Comparison of ENCODE assay signal across 14 mouse cellular contexts in the genomic region with DNA sequence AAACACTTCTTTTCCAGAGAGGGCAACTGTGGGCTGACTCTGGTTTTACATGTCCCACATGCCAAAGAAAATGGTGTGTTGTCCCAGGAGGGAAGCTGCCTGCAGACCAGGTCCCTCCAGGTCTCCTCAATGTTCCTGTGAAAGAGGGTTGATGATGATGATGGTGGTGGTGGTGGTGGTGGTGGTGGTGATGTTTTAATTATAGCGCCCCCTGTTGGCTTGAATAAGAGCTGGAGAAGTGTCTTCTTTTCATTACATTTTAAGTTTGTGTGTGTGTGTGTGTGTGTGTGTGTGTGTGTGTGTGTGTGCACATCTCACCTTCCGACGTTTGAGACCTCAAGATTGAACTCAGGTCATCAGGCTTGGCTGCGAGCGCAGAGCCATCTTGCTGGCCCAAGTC.
DNase-seq lines count a peak whose midpoint lies in the region; ATAC-seq and TF ChIP-seq lines count a peak whose summit lies in the region.
"Had no signal": no experiment of that assay in that cellular context is flagged by ENCODE, and none has a peak within 500 bp of the region (broad histone marks: within the 10 kb centered on the region; RNA-seq: fewer than 3 reads in every experiment).

No protein-coding gene starts in this region.

- no peak for ATAC-seq in hindbrain, postnatal 0 days
- ATAC-seq in hindbrain, embryonic 12.5 days (ENCODE audit: low FRiP score), result no peak
- no peak for ATAC-seq in midbrain, embryonic 11.5 days (ENCODE audit: low FRiP score)
- ATAC-seq in midbrain, embryonic 15.5 days (replicated peaks), result no peak

- H3K9ac ChIP-seq in hindbrain, postnatal 0 days (replicated peaks; ENCODE audit: low read length), result no peak overlapping the region
- no peak overlapping the region for H3K9ac ChIP-seq in hindbrain, embryonic 12.5 days
- no peak overlapping the region for H3K9ac ChIP-seq in midbrain, embryonic 11.5 days (ENCODE audit: low read length)
- no peak overlapping the region for H3K9ac ChIP-seq in midbrain, embryonic 15.5 days
- H3K9ac ChIP-seq: embryonic facial prominence, embryonic 15.5 days; forebrain, embryonic 12.5 days; kidney, embryonic 15.5 days; stomach, embryonic 15.5 days had no signal

- peak; percentile 39 for TF ChIP-seq CTCF in hindbrain, postnatal 0 days (IDR thresholded peaks at IDR 0.05; ENCODE audit: low read depth)
- TF ChIP-seq CTCF in cortical plate, adult 2 months (IDR thresholded peaks at IDR 0.05; ENCODE audit: extremely low read depth, insufficient read depth, low read length), result 0 out of 2 replicates have a peak, but pooled peaks have one; percentile 7

- no peak overlapping the region for H3K27ac ChIP-seq in hindbrain, postnatal 0 days
- H3K27ac ChIP-seq in hindbrain, embryonic 12.5 days, result no peak overlapping the region
- no peak overlapping the region for H3K27ac ChIP-seq in midbrain, embryonic 11.5 days (ENCODE audit: low read depth, low read length)
- H3K27ac ChIP-seq in midbrain, embryonic 15.5 days, result no peak overlapping the region
- no peak overlapping the region for H3K27ac ChIP-seq in cortical plate, adult 2 months (ENCODE audit: insufficient read depth, low read length)
- H3K27ac ChIP-seq: embryonic facial prominence, embryonic 15.5 days; forebrain, embryonic 12.5 days; kidney, embryonic 15.5 days; macrophage; stomach, embryonic 15.5 days had no signal

- no peaks in the 10 kb centered on the region for H3K27me3 ChIP-seq in hindbrain, postnatal 0 days (ENCODE audit: insufficient read depth, low read length)
- peaks cover 8% of the 10 kb centered on the region; the same call in 1 of the 2 replicates for H3K27me3 ChIP-seq in hindbrain, embryonic 12.5 days
- H3K27me3 ChIP-seq in midbrain, embryonic 11.5 days (ENCODE audit: control insufficient read depth, insufficient read depth, low read length), result peaks cover 4% of the 10 kb centered on the region; the same call in 1 of the 2 replicates
- no peaks in the 10 kb centered on the region; the same call in 1 of the 2 replicates for H3K27me3 ChIP-seq in midbrain, embryonic 15.5 days (replicated peaks)

- no peak for DNase-seq in hindbrain, postnatal 0 days (ENCODE audit: low spot score)
- peak; percentile 83 for DNase-seq in midbrain, embryonic 11.5 days (ENCODE audit: low spot score, missing footprints)
- DNase-seq in naive thymus-derived CD4-positive, alpha-beta T cell, adult 2 months (ENCODE audit: low read depth), result peak; percentile 43
- DNase-seq in neural tube, embryonic 10.5 days (ENCODE audit: extremely low spot score, low spot score), result no peak
- DNase-seq in layer of hippocampus, adult 18-20 months (ENCODE audit: low spot score in 2 of 2), result no peak
- DNase-seq: thymus, postnatal 4 days had no signal

- no peak for TF ChIP-seq POLR2A in cortical plate, adult 2 months (IDR thresholded peaks at IDR 0.05; ENCODE audit: extremely low read depth, insufficient read depth, low read length)

- no peak overlapping the region for H3K4me2 ChIP-seq in hindbrain, postnatal 0 days (ENCODE audit: low read depth, low read length)
- H3K4me2 ChIP-seq in hindbrain, embryonic 12.5 days (replicated peaks), result no peak overlapping the region
- no peak overlapping the region for H3K4me2 ChIP-seq in midbrain, embryonic 11.5 days
- no peak overlapping the region for H3K4me2 ChIP-seq in midbrain, embryonic 15.5 days
- H3K4me2 ChIP-seq: forebrain, embryonic 12.5 days had no signal

- no peaks in the 10 kb centered on the region for H3K36me3 ChIP-seq in hindbrain, postnatal 0 days (ENCODE audit: insufficient read depth, low read length)
- H3K36me3 ChIP-seq in hindbrain, embryonic 12.5 days, result no peaks in the 10 kb centered on the region
- no peaks in the 10 kb centered on the region for H3K36me3 ChIP-seq in midbrain, embryonic 11.5 days (ENCODE audit: control insufficient read depth, insufficient read depth, low read length)
- no peaks in the 10 kb centered on the region for H3K36me3 ChIP-seq in midbrain, embryonic 15.5 days (replicated peaks)
- H3K36me3 ChIP-seq: embryonic facial prominence, embryonic 15.5 days; forebrain, embryonic 12.5 days; kidney, embryonic 15.5 days; stomach, embryonic 15.5 days had no signal

- H3K4me1 ChIP-seq in hindbrain, postnatal 0 days (ENCODE audit: insufficient read depth, low read length), result peaks cover 11% of the 10 kb centered on the region; the same call in 1 of the 2 replicates
- peaks cover 34% of the 10 kb centered on the region for H3K4me1 ChIP-seq in hindbrain, embryonic 12.5 days
- H3K4me1 ChIP-seq in midbrain, embryonic 11.5 days (ENCODE audit: control insufficient read depth, insufficient read depth, low read length), result 0 out of 2 replicates have a peak, but pooled peaks cover 2% of the 10 kb centered on the region
- H3K4me1 ChIP-seq in midbrain, embryonic 15.5 days, result peaks cover 13% of the 10 kb centered on the region
- H3K4me1 ChIP-seq in cortical plate, adult 2 months (ENCODE audit: control insufficient read depth, insufficient read depth, low read length), result 0 out of 2 replicates have a peak, but pooled peaks cover 2% of the 10 kb centered on the region

- H3K9me3 ChIP-seq in hindbrain, postnatal 0 days (ENCODE audit: low read length), result no peaks in the 10 kb centered on the region
- no peaks in the 10 kb centered on the region for H3K9me3 ChIP-seq in hindbrain, embryonic 12.5 days (replicated peaks)
- H3K9me3 ChIP-seq in midbrain, embryonic 11.5 days (ENCODE audit: control insufficient read depth, low read length), result no peaks in the 10 kb centered on the region
- no peaks in the 10 kb centered on the region for H3K9me3 ChIP-seq in midbrain, embryonic 15.5 days
- H3K9me3 ChIP-seq: embryonic facial prominence, embryonic 15.5 days; forebrain, embryonic 12.5 days; kidney, embryonic 15.5 days; stomach, embryonic 15.5 days had no signal

- 76% methylated on average over 5 of the region's 5 CpGs for WGBS in hindbrain, postnatal 0 days
- 61% methylated on average over 5 of the region's 5 CpGs for WGBS in hindbrain, embryonic 12.5 days
- WGBS in midbrain, embryonic 11.5 days, result 71% methylated on average over 5 of the region's 5 CpGs
- 75% methylated on average over 5 of the region's 5 CpGs for WGBS in midbrain, embryonic 15.5 days

- H3K4me3 ChIP-seq in hindbrain, postnatal 0 days (ENCODE audit: low read length), result no peak overlapping the region
- H3K4me3 ChIP-seq in hindbrain, embryonic 12.5 days, result no peak overlapping the region
- no peak overlapping the region for H3K4me3 ChIP-seq in midbrain, embryonic 11.5 days (ENCODE audit: low read depth, low read length)
- H3K4me3 ChIP-seq in midbrain, embryonic 15.5 days, result no peak overlapping the region
- no peak overlapping the region for H3K4me3 ChIP-seq in cortical plate, adult 2 months (ENCODE audit: insufficient read depth, low read length)
- H3K4me3 ChIP-seq: embryonic facial prominence, embryonic 15.5 days; forebrain, embryonic 12.5 days; kidney, embryonic 15.5 days; stomach, embryonic 15.5 days had no signal

Comparison
In these comparisons a context has a peak if more than half of its experiments do, and no peak if none do; other contexts are left out.
1. DNase-seq: peak in midbrain, embryonic 11.5 days (single experiment) and naive thymus-derived CD4-positive, alpha-beta T cell, adult 2 months (single experiment); none in hindbrain, postnatal 0 days (single experiment), neural tube, embryonic 10.5 days (single experiment) and layer of hippocampus, adult 18-20 months (0 of 2).